Mouse (Mus musculus): ENCODE data around the gene Casp3.
"Not testable (repeated sequence)": the region's sequence is repeated elsewhere in the genome, so short reads cannot be mapped to it uniquely, and the experiment has no call there.

Gene Casp3

DNA sequence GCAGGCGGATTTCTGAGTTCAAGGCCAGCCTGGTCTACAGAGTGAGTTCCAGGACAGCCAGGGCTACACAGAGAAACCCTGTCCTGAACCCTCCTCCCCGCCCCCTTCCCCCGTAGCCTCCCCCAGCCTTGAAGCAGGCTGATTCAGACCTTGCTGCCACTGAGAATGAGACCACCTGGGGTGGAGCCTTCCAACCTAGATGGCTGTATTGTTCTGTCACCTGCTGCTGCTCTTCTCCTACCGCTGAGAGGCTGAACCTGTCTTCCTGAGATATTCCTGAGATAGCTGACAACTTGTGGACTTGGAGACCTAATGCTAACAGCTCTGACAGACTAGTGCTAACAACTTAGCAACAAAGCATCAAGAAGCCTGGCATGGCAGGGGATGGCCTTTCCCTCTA, 32.8 kb upstream of the Casp3 start:
- Histone ChIP-seq H3K4me1 (replicated peaks; ENCODE audit: low read depth, low read length) (peaks cover 15% of the 10 kb centered on the region), H3K36me3 (ENCODE audit: insufficient read depth, low read length) (peaks cover 40% of the 10 kb centered on the region)
- not testable (repeated sequence) for H3K4me3 ChIP-seq (replicated peaks; ENCODE audit: low read length); H3K27me3 ChIP-seq (ENCODE audit: insufficient read depth, low read length); H3K9me3 ChIP-seq (ENCODE audit: low read length)
- TF ChIP-seq NANOG (IDR thresholded peaks at IDR 0.05; ENCODE audit: borderline replicate concordance, low read length) = peak; percentile 69

DNA sequence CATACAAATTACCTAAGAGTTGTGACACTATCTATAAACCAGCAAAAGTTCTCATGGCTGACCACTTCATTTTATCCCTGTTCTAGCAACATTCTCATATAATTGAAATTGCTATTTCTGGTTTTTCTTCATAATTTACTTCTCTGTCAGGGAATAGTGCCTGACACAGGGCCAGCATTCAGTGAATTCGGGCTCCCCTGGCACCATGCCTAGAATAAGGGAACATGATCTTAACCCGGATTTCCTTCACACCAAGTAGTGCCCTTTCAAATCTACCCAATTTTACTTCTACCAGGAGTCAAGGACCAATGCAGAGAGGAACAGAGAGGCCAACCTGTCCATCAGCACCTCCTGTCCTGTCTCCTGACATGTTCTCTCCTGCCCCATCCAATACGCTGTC, 31.5 kb upstream of the Casp3 start:
- Histone ChIP-seq H3K9me3 (ENCODE audit: low read length) (no peaks in the 10 kb centered on the region), H3K27me3 (ENCODE audit: insufficient read depth, low read length) (no peaks in the 10 kb centered on the region), H3K36me3 (ENCODE audit: insufficient read depth, low read length) (peaks cover 27% of the 10 kb centered on the region), H3K4me3 (replicated peaks; ENCODE audit: low read length) (no peak overlapping the region), H3K4me1 (replicated peaks; ENCODE audit: low read depth, low read length) (peaks cover 15% of the 10 kb centered on the region)
- no peak for TF ChIP-seq NANOG (IDR thresholded peaks at IDR 0.05; ENCODE audit: borderline replicate concordance, low read length)
- no peak for TF ChIP-seq POU5F1 (IDR thresholded peaks at IDR 0.05; ENCODE audit: borderline replicate concordance, low read length)
- TF ChIP-seq CTCF (conservative IDR thresholded peaks at IDR 0.05; ENCODE audit: low read length) = no peak

DNA sequence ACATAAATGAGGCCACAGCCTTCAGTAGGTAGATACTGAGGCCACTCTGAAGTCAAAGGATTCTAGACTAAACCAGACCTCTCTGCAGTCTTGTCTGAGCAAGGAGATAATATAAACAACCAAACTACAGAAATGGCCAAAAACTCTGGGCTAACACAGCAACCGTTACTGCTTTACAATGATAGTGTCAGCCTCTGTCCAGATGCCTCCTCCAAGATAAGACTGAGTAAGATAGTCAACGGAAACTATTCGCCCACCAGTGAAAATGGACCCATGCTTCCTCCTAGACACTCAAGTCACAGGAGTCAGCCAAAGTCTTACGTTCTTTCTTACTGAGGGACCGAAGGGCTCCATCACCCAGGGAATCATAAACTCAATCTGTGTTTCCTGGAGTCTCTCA, 29.2 kb upstream of the Casp3 start:
- H3K4me3 ChIP-seq (replicated peaks; ENCODE audit: low read length) = no peak overlapping the region
- peaks cover 7% of the 10 kb centered on the region for H3K36me3 ChIP-seq (ENCODE audit: insufficient read depth, low read length)
- no peak for TF ChIP-seq NANOG (IDR thresholded peaks at IDR 0.05; ENCODE audit: borderline replicate concordance, low read length)
- no peak for TF ChIP-seq POU5F1 (IDR thresholded peaks at IDR 0.05; ENCODE audit: borderline replicate concordance, low read length)
- no peak for TF ChIP-seq CTCF (conservative IDR thresholded peaks at IDR 0.05; ENCODE audit: low read length)
- H3K27me3 ChIP-seq (ENCODE audit: insufficient read depth, low read length) = no peaks in the 10 kb centered on the region
- H3K9me3 ChIP-seq (ENCODE audit: low read length) = no peaks in the 10 kb centered on the region
- peaks cover 10% of the 10 kb centered on the region for H3K4me1 ChIP-seq (replicated peaks; ENCODE audit: low read depth, low read length)

DNA sequence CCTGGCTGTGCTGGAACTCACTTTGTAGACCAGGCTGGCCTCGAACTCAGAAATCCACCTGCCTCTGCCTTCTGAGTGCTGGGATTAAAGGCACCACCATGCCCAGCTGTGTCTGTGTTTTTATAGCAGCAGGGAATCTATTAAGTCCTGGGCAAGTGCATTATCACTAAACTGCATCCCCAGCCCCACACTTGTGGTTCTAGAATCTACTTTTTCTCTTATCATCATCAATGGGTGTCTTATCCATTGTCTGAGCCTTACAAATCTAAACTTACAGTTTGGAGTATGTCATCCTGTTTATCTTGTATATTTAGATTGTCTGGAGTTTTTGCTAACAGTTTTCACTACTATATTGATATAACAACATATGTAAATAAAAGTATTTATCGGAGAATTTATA, 28.4 kb upstream of the Casp3 start:
- Histone ChIP-seq H3K36me3 (ENCODE audit: insufficient read depth, low read length) (peaks cover 11% of the 10 kb centered on the region), H3K9me3 (ENCODE audit: low read length) (no peaks in the 10 kb centered on the region), H3K4me3 (replicated peaks; ENCODE audit: low read length) (no peak overlapping the region), H3K4me1 (replicated peaks; ENCODE audit: low read depth, low read length) (peaks cover 8% of the 10 kb centered on the region), H3K27me3 (ENCODE audit: insufficient read depth, low read length) (no peaks in the 10 kb centered on the region)
- TF ChIP-seq POU5F1 (IDR thresholded peaks at IDR 0.05; ENCODE audit: borderline replicate concordance, low read length) (no peak), NANOG (IDR thresholded peaks at IDR 0.05; ENCODE audit: borderline replicate concordance, low read length) (no peak), CTCF (conservative IDR thresholded peaks at IDR 0.05; ENCODE audit: low read length) (no peak)

DNA sequence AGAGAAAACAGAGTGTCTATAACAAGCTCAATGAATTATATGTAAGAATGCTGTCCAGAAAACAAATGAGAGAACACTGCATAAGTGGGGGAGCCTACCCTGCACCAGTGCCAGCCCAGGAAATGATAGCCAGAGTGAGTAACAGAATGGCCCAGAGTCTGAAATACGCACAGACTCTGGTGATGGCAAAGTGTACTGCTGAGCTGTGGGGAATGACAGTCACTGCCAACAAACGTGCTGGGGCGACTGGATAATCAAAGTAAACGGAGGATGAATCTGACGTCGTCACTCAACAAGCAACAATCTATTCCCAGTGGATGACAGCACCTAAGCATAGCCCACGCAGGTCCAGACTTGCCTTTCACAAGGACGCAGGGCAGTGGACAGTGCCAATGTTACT, 24.0 kb upstream of the Casp3 start:
- TF ChIP-seq POU5F1 (IDR thresholded peaks at IDR 0.05; ENCODE audit: borderline replicate concordance, low read length) (no peak), CTCF (conservative IDR thresholded peaks at IDR 0.05; ENCODE audit: low read length) (no peak), NANOG (IDR thresholded peaks at IDR 0.05; ENCODE audit: borderline replicate concordance, low read length) (no peak)
- Histone ChIP-seq H3K4me3 (replicated peaks; ENCODE audit: low read length) (no peak overlapping the region), H3K36me3 (ENCODE audit: insufficient read depth, low read length) (peaks cover 29% of the 10 kb centered on the region), H3K27me3 (ENCODE audit: insufficient read depth, low read length) (no peaks in the 10 kb centered on the region), H3K4me1 (replicated peaks; ENCODE audit: low read depth, low read length) (peaks cover 7% of the 10 kb centered on the region), H3K9me3 (ENCODE audit: low read length) (no peaks in the 10 kb centered on the region)

DNA sequence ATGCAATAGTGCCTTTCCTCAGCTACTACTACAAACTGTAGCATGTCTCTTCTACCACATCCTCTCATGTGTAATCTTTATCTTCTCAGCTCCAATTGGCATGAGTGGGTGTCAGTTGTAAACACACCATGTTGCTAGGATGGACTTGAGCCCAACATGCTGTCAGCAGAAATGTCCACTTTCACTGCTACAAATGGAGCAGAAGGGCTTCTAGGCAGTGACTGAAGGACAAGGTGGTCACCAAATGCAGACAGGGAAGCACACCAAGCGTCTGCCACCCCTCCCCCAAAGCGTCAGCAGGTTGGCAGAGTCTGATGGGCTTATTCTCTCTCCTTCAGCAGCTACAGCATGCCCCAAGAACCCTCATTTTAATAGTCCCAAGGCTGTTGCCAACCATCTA, 23.3 kb upstream of the Casp3 start:
- Histone ChIP-seq H3K4me3 (replicated peaks; ENCODE audit: low read length) (no peak overlapping the region), H3K4me1 (replicated peaks; ENCODE audit: low read depth, low read length) (peaks cover 7% of the 10 kb centered on the region), H3K27me3 (ENCODE audit: insufficient read depth, low read length) (no peaks in the 10 kb centered on the region), H3K9me3 (ENCODE audit: low read length) (no peaks in the 10 kb centered on the region), H3K36me3 (ENCODE audit: insufficient read depth, low read length) (peaks cover 35% of the 10 kb centered on the region)
- TF ChIP-seq POU5F1 (IDR thresholded peaks at IDR 0.05; ENCODE audit: borderline replicate concordance, low read length) = no peak
- no peak for TF ChIP-seq CTCF (conservative IDR thresholded peaks at IDR 0.05; ENCODE audit: low read length)
- no peak for TF ChIP-seq NANOG (IDR thresholded peaks at IDR 0.05; ENCODE audit: borderline replicate concordance, low read length)

DNA sequence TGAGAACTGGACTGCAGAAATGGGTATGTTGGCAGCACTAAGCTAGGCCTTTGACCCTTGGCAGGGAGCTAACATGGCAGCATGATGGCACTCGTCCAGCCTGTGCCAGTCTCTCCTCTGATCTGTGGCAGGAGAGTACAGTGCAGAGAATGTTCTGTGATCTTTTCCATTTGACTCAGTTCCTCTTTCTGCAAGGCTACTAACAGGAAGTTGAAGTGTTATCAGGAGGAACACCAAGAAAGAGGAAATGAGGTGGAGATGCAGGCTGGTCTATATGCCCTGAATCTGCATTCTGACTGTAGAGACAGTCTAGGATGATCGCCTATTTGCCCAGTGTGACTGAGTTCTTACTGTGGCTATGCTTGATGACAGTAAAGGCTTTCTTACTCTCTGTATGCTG, 21.5 kb upstream of the Casp3 start:
- Histone ChIP-seq H3K4me3 (replicated peaks; ENCODE audit: low read length) (no peak overlapping the region), H3K9me3 (ENCODE audit: low read length) (no peaks in the 10 kb centered on the region), H3K36me3 (ENCODE audit: insufficient read depth, low read length) (peaks cover 45% of the 10 kb centered on the region), H3K27me3 (ENCODE audit: insufficient read depth, low read length) (no peaks in the 10 kb centered on the region), H3K4me1 (replicated peaks; ENCODE audit: low read depth, low read length) (peaks cover 7% of the 10 kb centered on the region)
- TF ChIP-seq CTCF (conservative IDR thresholded peaks at IDR 0.05; ENCODE audit: low read length) (no peak), POU5F1 (IDR thresholded peaks at IDR 0.05; ENCODE audit: borderline replicate concordance, low read length) (no peak), NANOG (IDR thresholded peaks at IDR 0.05; ENCODE audit: borderline replicate concordance, low read length) (no peak)

DNA sequence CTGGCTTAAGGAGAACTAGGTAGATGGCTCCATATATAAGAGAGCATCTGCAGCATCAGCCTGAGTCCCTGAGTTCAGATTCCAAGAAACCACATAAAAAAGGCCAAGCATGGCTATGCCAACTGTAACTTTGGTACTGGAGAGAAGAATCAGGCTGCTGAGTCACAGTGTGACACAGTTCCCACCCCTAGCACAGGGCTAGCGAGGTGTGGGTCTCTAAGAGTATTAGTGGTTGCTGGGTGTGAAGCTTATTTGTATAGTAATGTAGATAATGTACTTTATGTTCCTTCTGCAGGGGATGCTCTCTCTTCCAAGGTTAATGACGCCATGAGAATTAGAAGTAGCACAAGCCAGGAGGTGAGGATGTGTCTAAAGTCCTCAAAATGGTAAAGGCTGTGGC, 20.6 kb upstream of the Casp3 start:
- no peaks in the 10 kb centered on the region for H3K9me3 ChIP-seq (ENCODE audit: low read length)
- no peak overlapping the region for H3K4me3 ChIP-seq (replicated peaks; ENCODE audit: low read length)
- peaks cover 48% of the 10 kb centered on the region for H3K36me3 ChIP-seq (ENCODE audit: insufficient read depth, low read length)
- peaks cover 10% of the 10 kb centered on the region for H3K4me1 ChIP-seq (replicated peaks; ENCODE audit: low read depth, low read length)
- TF ChIP-seq CTCF (conservative IDR thresholded peaks at IDR 0.05; ENCODE audit: low read length) = no peak
- no peak for TF ChIP-seq POU5F1 (IDR thresholded peaks at IDR 0.05; ENCODE audit: borderline replicate concordance, low read length)
- TF ChIP-seq NANOG (IDR thresholded peaks at IDR 0.05; ENCODE audit: borderline replicate concordance, low read length) = no peak
- no peaks in the 10 kb centered on the region for H3K27me3 ChIP-seq (ENCODE audit: insufficient read depth, low read length)

DNA sequence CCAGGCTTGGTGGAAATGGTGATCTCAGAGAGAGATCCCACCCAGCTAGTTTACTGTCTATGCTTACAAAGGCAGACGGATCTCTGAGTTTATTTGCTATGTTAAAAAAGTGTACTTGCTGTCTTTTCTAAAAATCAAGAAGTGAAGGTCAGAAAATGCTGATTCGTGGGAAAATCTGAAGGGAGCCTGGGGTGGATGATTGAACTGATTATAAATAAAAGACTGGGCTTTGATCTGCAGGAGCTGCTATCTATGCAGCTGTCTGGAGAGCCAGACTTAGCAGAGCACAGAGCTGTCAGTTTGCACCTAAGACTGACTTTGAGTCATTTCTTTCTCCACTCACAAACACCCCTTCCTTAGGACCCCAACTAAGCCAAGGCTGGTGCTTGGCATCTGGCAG, 19.7 kb upstream of the Casp3 start:
- Histone ChIP-seq H3K36me3 (ENCODE audit: insufficient read depth, low read length) (peaks cover 51% of the 10 kb centered on the region), H3K4me1 (replicated peaks; ENCODE audit: low read depth, low read length) (peaks cover 10% of the 10 kb centered on the region), H3K4me3 (replicated peaks; ENCODE audit: low read length) (no peak overlapping the region), H3K27me3 (ENCODE audit: insufficient read depth, low read length) (no peaks in the 10 kb centered on the region), H3K9me3 (ENCODE audit: low read length) (no peaks in the 10 kb centered on the region)
- no peak for TF ChIP-seq POU5F1 (IDR thresholded peaks at IDR 0.05; ENCODE audit: borderline replicate concordance, low read length)
- no peak for TF ChIP-seq NANOG (IDR thresholded peaks at IDR 0.05; ENCODE audit: borderline replicate concordance, low read length)
- no peak for TF ChIP-seq CTCF (conservative IDR thresholded peaks at IDR 0.05; ENCODE audit: low read length)
